In the genomic region with DNA sequence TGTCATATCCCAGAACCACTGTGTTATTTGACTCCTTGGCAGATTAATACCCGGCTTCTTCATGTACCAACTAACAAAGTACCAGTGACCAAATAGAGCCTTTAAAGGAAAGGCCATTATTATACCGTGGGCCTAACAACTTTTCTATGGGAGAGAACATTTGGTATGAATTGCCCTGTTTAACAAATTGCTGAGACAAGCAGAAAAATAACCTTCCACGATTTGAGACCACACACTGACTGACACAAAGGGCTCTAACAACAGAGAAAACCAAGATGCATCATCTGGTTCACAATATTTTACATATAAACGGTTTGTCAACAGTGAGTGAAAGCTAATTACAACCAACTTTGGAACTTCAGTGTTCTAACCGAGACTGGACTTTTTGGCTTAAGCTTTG, we compare ENCODE assay signal across 8 mouse cellular contexts. TPM values are rescaled to one million over a fixed set of nuclear protein-coding genes. Genes with fewer than 3 reads are reported as not detected.
DNase-seq lines count a peak whose midpoint lies in the region; ATAC-seq lines count a peak whose summit lies in the region.

No protein-coding gene starts in this region.

- no peak for ATAC-seq in kidney, embryonic 16.5 days (ENCODE audit: low FRiP score, low TSS enrichment)
- no peak for ATAC-seq in hindbrain, embryonic 15.5 days (ENCODE audit: low FRiP score, low read depth)
- no peak for ATAC-seq in midbrain, embryonic 16.5 days

- H3K4me3 ChIP-seq in kidney, embryonic 16.5 days (ENCODE audit: low read length), result peak overlapping the region; percentile 98
- H3K4me3 ChIP-seq in hindbrain, embryonic 15.5 days, result peak overlapping the region; percentile 79
- H3K4me3 ChIP-seq in midbrain, embryonic 16.5 days (ENCODE audit: low read depth, low read length), result peak overlapping the region; percentile 70

- 17% methylated on average over 5 of the region's 5 CpGs for WGBS in kidney, embryonic 16.5 days
- 18% methylated on average over 5 of the region's 5 CpGs for WGBS in hindbrain, embryonic 15.5 days
- 13% methylated on average over 5 of the region's 5 CpGs for WGBS in midbrain, embryonic 16.5 days

- peaks cover 9% of the 10 kb centered on the region for H3K4me1 ChIP-seq in kidney, embryonic 16.5 days (ENCODE audit: insufficient read depth, low read length)
- H3K4me1 ChIP-seq in hindbrain, embryonic 15.5 days (replicated peaks), result peaks cover 38% of the 10 kb centered on the region
- peaks cover 29% of the 10 kb centered on the region for H3K4me1 ChIP-seq in midbrain, embryonic 16.5 days (ENCODE audit: control insufficient read depth, insufficient read depth, low read length)

- H3K4me2 ChIP-seq in kidney, embryonic 16.5 days (replicated peaks; ENCODE audit: low read depth, low read length), result peak overlapping the region; percentile 73
- H3K4me2 ChIP-seq in hindbrain, embryonic 15.5 days, result peak overlapping the region; percentile 77
- peak overlapping the region; percentile 88 for H3K4me2 ChIP-seq in midbrain, embryonic 16.5 days (ENCODE audit: low read length)

- H3K9me3 ChIP-seq in kidney, embryonic 16.5 days (ENCODE audit: low read length), result no peaks in the 10 kb centered on the region
- H3K9me3 ChIP-seq in hindbrain, embryonic 15.5 days, result no peaks in the 10 kb centered on the region
- no peaks in the 10 kb centered on the region for H3K9me3 ChIP-seq in midbrain, embryonic 16.5 days (replicated peaks; ENCODE audit: control insufficient read depth, low read length, poor library complexity, severe bottlenecking)

- DNase-seq in kidney, adult 18-20 months, result no peak
- peak; percentile 15 for DNase-seq in c-Kit-positive CD71-positive TER-119-negative erythroid progenitor cells, embryonic 14.5 days (ENCODE audit: low read depth)
- no peak for DNase-seq in urinary bladder, adult 2 months (ENCODE audit: low spot score)
- no peak for DNase-seq in spleen, adult 18-20 months
- DNase-seq in right cerebral cortex, adult 2 months (ENCODE audit: low spot score in 2 of 2), result no peak

- no peaks in the 10 kb centered on the region for H3K27me3 ChIP-seq in kidney, embryonic 16.5 days (ENCODE audit: insufficient read depth, low read length)
- H3K27me3 ChIP-seq in hindbrain, embryonic 15.5 days, result no peaks in the 10 kb centered on the region
- H3K27me3 ChIP-seq in midbrain, embryonic 16.5 days (ENCODE audit: control insufficient read depth, insufficient read depth, low read depth, low read length), result no peaks in the 10 kb centered on the region

- H3K27ac ChIP-seq in kidney, embryonic 16.5 days (ENCODE audit: low read length), result no peak overlapping the region
- no peak overlapping the region for H3K27ac ChIP-seq in hindbrain, embryonic 15.5 days (replicated peaks)
- H3K27ac ChIP-seq in midbrain, embryonic 16.5 days (ENCODE audit: low read length), result no peak overlapping the region; the same call in 1 of the 2 replicates

- peak overlapping the region; percentile 98 for H3K9ac ChIP-seq in kidney, embryonic 16.5 days (replicated peaks; ENCODE audit: low read length)
- peak overlapping the region; percentile 88 for H3K9ac ChIP-seq in hindbrain, embryonic 15.5 days
- H3K9ac ChIP-seq in midbrain, embryonic 16.5 days (ENCODE audit: low read depth, low read length), result peak overlapping the region; percentile 88

- H3K36me3 ChIP-seq in kidney, embryonic 16.5 days (ENCODE audit: insufficient read depth, low read length), result peaks cover 12% of the 10 kb centered on the region
- H3K36me3 ChIP-seq in hindbrain, embryonic 15.5 days, result peaks cover 10% of the 10 kb centered on the region
- H3K36me3 ChIP-seq in midbrain, embryonic 16.5 days (ENCODE audit: control insufficient read depth, insufficient read depth, low read length), result 0 out of 2 replicates have a peak, but pooled peaks cover 2% of the 10 kb centered on the region

RNA-seq across cellular contexts. Expression of a gene that starts 1.0 kb away (rescaled TPM):
- polyA plus RNA-seq in kidney, embryonic 16.5 days (2015; fragmentation: Nextera tagmentation; extraction: Ambion mirVana), result 119 and 124 TPM in 2 replicates
- 116 and 124 TPM in 2 replicates for polyA plus RNA-seq in hindbrain, embryonic 15.5 days (2015; fragmentation: Nextera tagmentation; extraction: Ambion mirVana)
- polyA plus RNA-seq in midbrain, embryonic 16.5 days (2015; fragmentation: Nextera tagmentation; extraction: Ambion mirVana), result 118 and 120 TPM in 2 replicates
- 115 and 123 TPM in 2 replicates for polyA plus RNA-seq in urinary bladder, adult 2 months (2012; rRNA removed)

RNA-seq across cellular contexts. Expression of a gene that starts 25.4 kb away (rescaled TPM):
- 4.6 and 4.9 TPM in 2 replicates for polyA plus RNA-seq in kidney, embryonic 16.5 days (2015; fragmentation: Nextera tagmentation; extraction: Ambion mirVana)
- 533 and 554 TPM in 2 replicates for polyA plus RNA-seq in hindbrain, embryonic 15.5 days (2015; fragmentation: Nextera tagmentation; extraction: Ambion mirVana)
- 612 and 638 TPM in 2 replicates for polyA plus RNA-seq in midbrain, embryonic 16.5 days (2015; fragmentation: Nextera tagmentation; extraction: Ambion mirVana)
- 12.7 and 15.1 TPM in 2 replicates for polyA plus RNA-seq in urinary bladder, adult 2 months (2012; rRNA removed)

RNA-seq across cellular contexts. Expression of a gene that starts 28.7 kb away (rescaled TPM):
- polyA plus RNA-seq in kidney, embryonic 16.5 days (2015; fragmentation: Nextera tagmentation; extraction: Ambion mirVana), result 285 and 290 TPM in 2 replicates
- 92.2 and 102 TPM in 2 replicates for polyA plus RNA-seq in hindbrain, embryonic 15.5 days (2015; fragmentation: Nextera tagmentation; extraction: Ambion mirVana)
- polyA plus RNA-seq in midbrain, embryonic 16.5 days (2015; fragmentation: Nextera tagmentation; extraction: Ambion mirVana), result 85.1 and 89.0 TPM in 2 replicates
- 161 and 169 TPM in 2 replicates for polyA plus RNA-seq in urinary bladder, adult 2 months (2012; rRNA removed)

Comparison
In these comparisons a context has a peak if more than half of its experiments do, and no peak if none do; other contexts are left out.
1. RNA of a gene that starts 25.4 kb away (polyA plus RNA-seq): 612 to 638 TPM in midbrain, embryonic 16.5 days and 533 to 554 TPM in hindbrain, embryonic 15.5 days; 12.7 to 15.1 TPM in urinary bladder, adult 2 months and 4.6 to 4.9 TPM in kidney, embryonic 16.5 days; every median in the first group is over 10 times any median in the second.
2. Peak in every context shown above with its lines, with median percentiles within 50 percentile points of each other: H3K4me2 ChIP-seq, H3K4me3 ChIP-seq and H3K9ac ChIP-seq.